Mouse (Mus musculus) midbrain, embryonic 11.5 days (tissue): Measurements from ENCODE around the gene Gm5142. TPM values are rescaled to one million over a fixed set of nuclear protein-coding genes. Genes with fewer than 3 reads are reported as not detected.

Experiments used
- ATAC-seq: fragments of 200-750 bp; cut with Nextera tagmentation; 2 replicates; pipeline ENCODE4 v1.8.0; 2017; ENCODE audit warnings: moderate TSS enrichment, moderate library complexity; ENCODE audit not compliant: low FRiP score
- DNase-seq: peaks from one replicate; pipeline ENCODE4 v3.0.0; 2015; ENCODE audit warnings: low spot score; ENCODE audit errors: missing footprints
- H3K27ac ChIP-seq: fragments of 300-500 bp; sonication (generic); 2 replicates; pipeline ENCODE4 v1.5.1; 2014; ENCODE audit warnings: low read depth, low read length
- H3K27me3 ChIP-seq: fragments of 300-500 bp; sonication (generic); 2 replicates; pipeline ENCODE4 v1.6.1; 2014; ENCODE audit warnings: mild to moderate bottlenecking, low read length, moderate library complexity, mixed read lengths; ENCODE audit not compliant: control insufficient read depth, insufficient read depth
- H3K36me3 ChIP-seq: fragments of 300-500 bp; sonication (generic); 2 replicates; pipeline ENCODE4 v1.6.1; 2014; ENCODE audit warnings: mild to moderate bottlenecking, low read length, moderate library complexity, mixed read lengths; ENCODE audit not compliant: control insufficient read depth, insufficient read depth
- H3K4me1 ChIP-seq: fragments of 300-500 bp; sonication (generic); 2 replicates; pipeline ENCODE4 v1.6.1; 2014; ENCODE audit warnings: low read length; ENCODE audit not compliant: control insufficient read depth, insufficient read depth
- H3K4me2 ChIP-seq: fragments of 300-500 bp; sonication (generic); 2 replicates; pipeline ENCODE4 v1.6.1; 2014; ENCODE audit warnings: mild to moderate bottlenecking, moderate library complexity
- H3K4me3 ChIP-seq: fragments of 300-500 bp; sonication (generic); 2 replicates; pipeline ENCODE4 v1.5.1; 2014; ENCODE audit warnings: low read depth, low read length
- H3K9ac ChIP-seq: fragments of 300-500 bp; sonication (generic); 2 replicates; pipeline ENCODE4 v1.6.1; 2014; ENCODE audit warnings: low read length
- H3K9me3 ChIP-seq: fragments of 300-500 bp; sonication (generic); 2 replicates; pipeline ENCODE4 v1.6.1; 2016; ENCODE audit warnings: low read length; ENCODE audit not compliant: control insufficient read depth
- WGBS: fragments of 180-500 bp; shearing (Covaris S2); extraction: QIAGEN DNeasy Blood & Tissue Kit; methylation state at CpG from one replicate; pipeline ENCODE4 v1.1.7; 2014; 5-methylcytosine and 5-hydroxymethylcytosine counted together
- polyA plus RNA-seq: library from polyadenylated mRNA; unstranded; fragments of >200 nt; fragmentation: Nextera tagmentation; extraction: Ambion mirVana; gene quantifications from 2 replicates; pipeline ENCODE4 v1.2.1, GENCODE M21; 2014

Gm5142 gene
- polyA plus RNA-seq, 1 experiment from 2014 or later: not detected

DNA sequence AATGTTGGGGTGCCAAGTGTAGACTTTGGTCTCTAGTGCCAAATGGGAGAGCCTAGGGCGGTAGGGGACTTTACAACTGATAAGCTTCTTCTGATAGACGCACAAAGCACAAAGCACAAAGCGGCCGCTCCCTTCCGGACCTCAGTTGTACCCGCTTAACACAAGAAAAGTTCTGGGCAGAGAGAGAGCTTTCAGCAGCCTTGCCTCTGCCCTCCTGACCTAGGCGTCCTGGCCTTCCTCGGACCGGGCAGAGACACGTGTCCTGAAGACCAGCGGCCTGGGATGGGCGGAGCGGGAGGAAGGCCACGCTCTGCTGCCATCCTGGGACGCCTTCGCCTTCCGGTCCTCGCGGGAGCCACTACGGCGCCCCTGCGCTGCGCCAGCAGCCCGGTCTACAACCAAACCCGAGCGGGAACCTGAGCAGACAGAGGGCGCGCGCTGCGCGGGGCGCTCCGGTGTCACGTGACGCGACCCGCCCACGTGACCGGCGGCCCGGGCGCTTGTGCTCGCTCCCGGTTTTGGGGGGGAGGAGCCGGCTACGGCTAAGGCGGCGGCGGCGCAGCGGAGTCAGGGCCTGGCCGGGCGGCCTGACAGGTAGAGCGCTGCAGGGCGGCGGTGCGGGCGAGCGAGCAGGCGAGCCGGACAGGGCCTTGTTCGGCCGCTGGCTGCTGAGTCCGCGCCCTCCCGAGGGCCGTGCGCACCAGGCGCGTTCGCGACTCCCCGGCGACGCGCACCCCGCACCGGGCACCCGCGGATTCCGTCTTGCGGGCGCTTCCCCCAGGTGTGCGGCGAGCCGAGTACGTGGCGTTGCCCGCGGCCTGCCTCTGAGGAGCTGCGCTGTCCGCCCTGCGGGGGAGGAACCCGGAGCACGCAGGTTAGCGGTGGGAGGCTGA lies 22.4 kb upstream of the Gm5142 start, which contains the start of gene Rcbtb1:
Rcbtb1 (plus strand) TSS at position 499 of the 893 bp plus-strand sequence.
- under 1% methylated on average over 82 of the region's 96 CpGs for WGBS
- no peaks in the 10 kb centered on the region for H3K36me3 ChIP-seq
- H3K4me3 ChIP-seq: peak within 1 kb of the TSS; percentile 88
- peaks cover 34% of the 10 kb centered on the region for H3K4me1 ChIP-seq
- H3K4me2 ChIP-seq: peak within 1 kb of the TSS; percentile 48
- DNase-seq (peak; percentile 99), ATAC-seq (peak; percentile 96)
- no peaks in the 10 kb centered on the region for H3K9me3 ChIP-seq
- peak within 1 kb of the TSS; percentile 98 for H3K9ac ChIP-seq
- H3K27ac ChIP-seq: peak within 1 kb of the TSS; percentile 96
- H3K27me3 ChIP-seq: no peaks in the 10 kb centered on the region

- DNase-seq (no peak), ATAC-seq (no peak)
- no peaks in the 10 kb centered on the region for H3K36me3 ChIP-seq
- no peak overlapping the region for H3K27ac ChIP-seq
- no peak overlapping the region for H3K4me3 ChIP-seq
- H3K9ac ChIP-seq: no peak overlapping the region
- H3K9me3 ChIP-seq: no peaks in the 10 kb centered on the region
- H3K4me1 ChIP-seq: no peaks in the 10 kb centered on the region
- H3K4me2 ChIP-seq: no peak overlapping the region
- WGBS: 88% methylated on average over 2 of the region's 2 CpGs
- H3K27me3 ChIP-seq: no peaks in the 10 kb centered on the region
Measured at GRCm38 (mm10) chr14:59186121-59186520, 7.6 kb upstream of the Gm5142 start.

GRCm38 (mm10) chr14:59185514-59185913 lies 7.0 kb upstream of the Gm5142 start:
- H3K9me3 ChIP-seq: no peaks in the 10 kb centered on the region
- no peak overlapping the region for H3K27ac ChIP-seq
- ATAC-seq (no peak), DNase-seq (no peak)
- no peaks in the 10 kb centered on the region for H3K27me3 ChIP-seq
- H3K36me3 ChIP-seq: no peaks in the 10 kb centered on the region
- H3K9ac ChIP-seq: no peak overlapping the region
- H3K4me1 ChIP-seq: no peaks in the 10 kb centered on the region
- H3K4me3 ChIP-seq: no peak overlapping the region
- H3K4me2 ChIP-seq: no peak overlapping the region

GRCm38 (mm10) chr14:59182732-59183131 lies 4.2 kb upstream of the Gm5142 start:
- Histone ChIP-seq H3K27me3 (no peaks in the 10 kb centered on the region), H3K4me3 (no peak overlapping the region), H3K9me3 (no peaks in the 10 kb centered on the region), H3K4me1 (no peaks in the 10 kb centered on the region), H3K36me3 (no peaks in the 10 kb centered on the region), H3K4me2 (no peak overlapping the region), H3K27ac (no peak overlapping the region), H3K9ac (no peak overlapping the region)
- WGBS: 83% methylated on average over 2 of the region's 2 CpGs
- DNase-seq (no peak), ATAC-seq (no peak)

DNA sequence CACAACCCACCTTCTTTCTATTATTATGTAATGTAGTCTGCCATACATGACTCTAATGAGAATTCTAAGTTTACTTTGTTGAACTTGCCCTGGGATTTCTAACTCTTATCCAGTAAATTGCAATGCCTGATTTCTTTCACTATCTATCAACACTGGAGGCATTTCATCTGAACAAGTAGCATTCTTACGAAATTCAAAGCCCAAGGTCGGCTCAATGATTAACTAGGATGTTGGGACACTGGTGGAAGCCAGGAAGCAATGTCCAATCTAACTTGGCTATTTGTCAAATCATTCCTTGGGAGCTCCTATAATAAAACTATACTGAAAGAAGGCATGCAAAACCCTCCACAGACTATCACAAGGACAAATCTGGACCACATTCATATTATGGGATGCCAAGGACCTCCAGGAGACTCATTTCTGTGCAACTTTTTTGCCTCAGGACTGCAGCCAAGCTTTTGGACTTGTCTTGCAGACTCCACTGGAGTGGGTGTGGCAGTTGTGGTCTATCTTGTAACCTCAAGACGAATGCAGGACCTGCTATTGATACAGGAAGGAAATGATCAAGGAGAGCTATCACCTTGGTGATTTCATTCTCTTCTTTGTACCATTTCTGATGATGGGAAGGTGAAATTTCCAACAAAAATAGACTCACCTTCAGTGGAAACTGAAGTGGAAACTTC lies 21.4 kb downstream of the Gm5142 start:
- no peaks in the 10 kb centered on the region for H3K36me3 ChIP-seq
- no peak overlapping the region for H3K9ac ChIP-seq
- no peak overlapping the region for H3K4me2 ChIP-seq
- no peak overlapping the region for H3K27ac ChIP-seq
- WGBS: 76% methylated on average over 3 of the region's 3 CpGs
- H3K4me1 ChIP-seq: no peaks in the 10 kb centered on the region
- no peak overlapping the region for H3K4me3 ChIP-seq
- no peak for ATAC-seq
- DNase-seq: no peak
- no peaks in the 10 kb centered on the region for H3K9me3 ChIP-seq
- H3K27me3 ChIP-seq: no peaks in the 10 kb centered on the region

GRCm38 (mm10) chr14:59155589-59155988 lies 23.0 kb downstream of the Gm5142 start:
- 77% methylated on average over 2 of the region's 2 CpGs for WGBS
- no peak overlapping the region for H3K27ac ChIP-seq
- H3K27me3 ChIP-seq: no peaks in the 10 kb centered on the region
- no peaks in the 10 kb centered on the region for H3K9me3 ChIP-seq
- no peak overlapping the region for H3K9ac ChIP-seq
- no peaks in the 10 kb centered on the region for H3K36me3 ChIP-seq
- ATAC-seq (no peak), DNase-seq (no peak)
- no peak overlapping the region for H3K4me2 ChIP-seq
- no peaks in the 10 kb centered on the region for H3K4me1 ChIP-seq
- no peak overlapping the region for H3K4me3 ChIP-seq

- no peak for ATAC-seq
- Histone ChIP-seq H3K27ac (no peak within 1 kb of the TSS), H3K4me2 (no peak within 1 kb of the TSS), H3K4me3 (no peak within 1 kb of the TSS), H3K9ac (no peak within 1 kb of the TSS), H3K4me1 (no peaks in the 10 kb centered on the region), H3K9me3 (no peaks in the 10 kb centered on the region), H3K36me3 (no peaks in the 10 kb centered on the region), H3K27me3 (no peaks in the 10 kb centered on the region)
- 86% methylated on average over 4 of the region's 4 CpGs for WGBS
- DNase-seq: no peak
Measured at GRCm38 (mm10) chr14:59142793-59143192, 35.8 kb downstream of the Gm5142 start, which contains the start of gene 1700129C05Rik. 1700129C05Rik (minus strand) TSS chr14:59142893.

DNA sequence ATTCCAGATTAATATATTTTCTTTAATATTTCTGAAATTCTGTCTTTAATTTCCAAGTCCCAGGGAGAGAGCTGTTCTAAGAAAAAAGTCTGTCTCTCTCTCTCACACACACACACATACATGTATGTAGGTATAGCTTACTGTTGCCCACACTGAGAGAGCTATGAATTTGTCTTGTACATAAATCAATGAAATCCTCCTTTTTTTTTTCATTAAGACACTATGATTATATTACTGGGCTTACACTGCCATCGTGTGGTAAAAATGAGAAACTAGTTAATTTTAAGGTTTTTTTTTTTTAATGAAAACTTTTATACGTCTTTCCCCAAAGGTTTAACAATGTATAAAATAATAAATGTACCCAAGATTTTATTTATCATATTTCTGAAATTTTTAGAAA lies 64.3 kb downstream of the Gm5142 start:
- Histone ChIP-seq H3K4me2 (no peak overlapping the region), H3K27me3 (no peaks in the 10 kb centered on the region), H3K36me3 (no peaks in the 10 kb centered on the region), H3K4me1 (no peaks in the 10 kb centered on the region), H3K9me3 (no peaks in the 10 kb centered on the region), H3K4me3 (no peak overlapping the region), H3K9ac (no peak overlapping the region), H3K27ac (no peak overlapping the region)
- ATAC-seq: no peak
- 9% methylated on average over 2 of the region's 2 CpGs for WGBS
- peak; percentile 87 for DNase-seq
